Mouse (Mus musculus) MEL-GATA-1-ER (cell line): Measurements from ENCODE around the gene Slc25a17.

Source experiments
- DNase-seq: peaks from one replicate; pipeline ENCODE4 v3.0.0-alpha.2; 2012; ENCODE audit warnings: low read depth; ENCODE audit errors: extremely low read depth

Slc25a17 gene

DNA sequence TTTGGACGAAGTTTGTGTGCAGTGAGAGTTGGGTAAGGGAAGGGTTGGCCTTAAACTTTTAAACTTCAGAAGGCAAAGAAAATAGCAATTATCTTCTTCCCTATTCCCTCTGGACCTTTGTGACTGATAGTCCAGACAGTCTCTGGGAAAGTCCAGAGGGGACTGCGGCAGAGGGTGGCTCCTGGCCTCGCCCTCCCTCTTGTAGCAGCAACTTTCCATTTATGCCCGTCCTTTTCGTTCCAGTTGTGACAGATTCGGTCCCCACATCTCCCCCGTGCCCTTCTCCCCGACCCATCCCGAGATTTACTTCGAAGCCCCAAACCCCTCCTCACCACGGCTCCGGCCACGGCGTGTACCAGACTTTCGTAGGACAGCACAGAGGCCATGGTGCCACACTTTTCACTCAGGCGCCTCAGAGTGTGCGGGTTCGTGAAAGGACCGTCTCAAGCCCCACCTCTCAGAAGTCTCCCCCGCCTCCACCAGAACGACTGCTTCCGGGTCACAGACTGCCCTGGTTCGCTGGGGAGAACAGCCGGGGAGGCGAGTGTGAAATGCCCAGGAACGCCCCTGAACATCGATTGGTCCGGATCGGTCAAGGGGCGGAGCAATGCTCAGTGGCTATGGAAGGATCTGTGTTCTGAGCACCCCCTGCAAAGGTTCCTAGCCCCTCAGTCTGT is at the start of gene Slc25a17:
Slc25a17 (minus strand) TSS at position 468 of the 677 bp plus-strand sequence.
- DNase-seq, result peak; percentile 89

DNA sequence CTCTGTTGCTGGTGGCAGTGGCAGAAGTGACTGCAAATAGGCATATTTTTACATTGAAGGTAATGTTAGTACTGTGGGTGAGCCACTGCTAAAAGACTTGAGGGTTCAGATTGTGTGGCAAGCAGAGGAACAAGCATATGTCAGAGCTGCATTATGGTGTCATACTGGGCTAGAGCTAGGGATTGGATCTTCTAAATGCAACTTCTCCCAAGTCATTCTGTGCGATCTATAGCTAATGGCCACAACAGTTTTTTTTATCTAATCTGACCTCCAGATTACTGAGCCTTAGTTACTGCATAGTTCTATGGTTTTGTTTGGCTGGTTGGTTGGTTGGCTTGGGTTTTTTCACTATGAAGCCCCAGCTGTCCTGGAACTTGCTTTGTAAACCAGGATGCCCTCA is 47.6 kb upstream of the Slc25a17 start, which contains the start of gene Dnajb7:
Dnajb7 (minus strand) TSS at position 101 of the 400 bp plus-strand sequence.
- no peak for DNase-seq

DNA sequence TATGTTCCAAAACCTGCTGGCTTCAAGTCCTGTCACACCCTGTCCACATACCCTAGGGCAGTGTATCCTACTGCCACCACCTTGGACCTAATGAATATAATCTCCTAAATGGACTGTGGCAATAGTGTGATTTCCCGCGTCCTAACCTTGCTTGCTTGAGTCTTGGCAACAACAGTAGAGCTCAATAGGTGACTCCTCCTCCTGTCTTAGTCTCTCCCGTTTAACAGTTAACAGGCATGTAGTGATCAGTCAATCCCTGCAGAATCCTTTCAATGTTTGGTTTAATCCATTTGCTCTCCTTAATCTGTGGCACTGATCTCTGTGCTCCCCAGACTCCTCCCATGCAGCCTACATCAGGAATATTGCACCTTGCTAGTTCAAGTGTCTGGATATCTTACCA is 44.4 kb upstream of the Slc25a17 start:
- DNase-seq, result no peak

DNA sequence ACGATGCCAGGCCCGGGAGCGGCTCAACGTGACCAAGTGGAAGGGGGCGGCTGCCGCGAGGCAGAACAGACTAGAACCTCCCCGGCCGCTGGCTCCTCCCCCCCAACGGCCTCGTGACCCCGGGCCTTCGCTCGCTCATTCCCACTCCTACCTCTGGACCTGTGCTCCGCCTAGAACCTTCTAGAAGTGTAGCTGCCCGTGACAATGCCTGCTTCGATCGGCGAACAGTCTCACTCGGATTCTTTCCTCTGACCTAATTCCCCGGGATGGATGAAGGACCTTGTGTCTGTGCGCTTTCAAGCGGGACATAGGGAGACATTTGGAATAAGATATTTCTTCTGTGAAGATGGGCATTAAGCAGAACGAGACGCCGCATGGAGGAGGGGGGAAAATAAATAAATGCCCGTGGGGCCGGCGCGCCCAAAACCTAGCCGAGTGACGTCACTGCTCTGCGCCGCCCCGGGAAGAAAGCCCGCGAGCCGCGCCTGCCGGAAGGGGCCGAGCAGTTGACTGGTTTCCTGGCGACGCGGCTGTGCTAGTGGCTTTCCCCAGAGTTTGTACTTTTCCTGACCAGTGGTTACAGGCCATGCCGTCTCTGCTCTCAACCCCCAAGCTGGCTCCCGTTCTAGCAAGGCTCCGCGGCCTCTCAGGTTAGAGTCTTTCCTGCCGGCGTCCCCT is 39.2 kb upstream of the Slc25a17 start, which contains the start of the genes St13 and Xpnpep3:
St13 (minus strand) TSS at position 440 of the 678 bp plus-strand sequence.
Xpnpep3 (plus strand) TSS at position 501 of the 678 bp plus-strand sequence.
- DNase-seq, result peak; percentile 93

DNA sequence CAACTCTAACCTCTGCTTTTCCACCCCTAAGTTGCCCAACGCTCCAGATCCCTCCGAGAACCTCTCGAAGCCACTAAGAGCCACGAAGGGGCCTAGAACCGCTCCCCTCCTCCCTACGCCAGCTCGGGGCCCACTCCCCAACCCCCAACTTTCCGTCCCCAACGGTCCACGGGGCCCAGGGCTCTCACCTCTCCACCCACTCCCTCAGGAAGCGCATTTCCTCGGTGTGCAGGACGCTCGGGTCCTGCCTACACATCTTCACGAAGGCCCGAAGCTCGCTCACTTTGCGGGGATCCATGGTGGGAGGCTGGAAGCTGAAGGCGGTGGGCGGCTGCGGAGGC is 38.7 kb upstream of the Slc25a17 start:
- no peak for DNase-seq

DNA sequence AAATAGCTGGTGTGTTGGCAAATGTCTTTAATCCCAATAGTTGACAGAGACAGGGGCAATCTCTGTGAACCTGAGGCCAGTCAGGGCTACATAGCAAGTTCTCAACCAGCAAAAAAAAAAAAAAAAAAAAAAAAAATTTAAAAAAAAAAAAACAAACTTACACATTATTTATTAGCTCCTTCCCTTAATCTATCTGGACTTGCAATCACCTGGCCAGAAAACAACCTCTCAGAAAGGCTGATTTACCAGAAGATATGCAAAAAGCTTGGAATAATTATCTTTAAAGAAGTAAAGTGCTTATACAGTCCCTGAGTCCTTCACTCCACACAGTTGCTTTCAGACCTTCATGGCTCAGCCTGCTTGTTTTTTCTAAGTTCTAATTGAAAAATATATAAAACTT is 37.6 kb upstream of the Slc25a17 start:
- no peak for DNase-seq

DNA sequence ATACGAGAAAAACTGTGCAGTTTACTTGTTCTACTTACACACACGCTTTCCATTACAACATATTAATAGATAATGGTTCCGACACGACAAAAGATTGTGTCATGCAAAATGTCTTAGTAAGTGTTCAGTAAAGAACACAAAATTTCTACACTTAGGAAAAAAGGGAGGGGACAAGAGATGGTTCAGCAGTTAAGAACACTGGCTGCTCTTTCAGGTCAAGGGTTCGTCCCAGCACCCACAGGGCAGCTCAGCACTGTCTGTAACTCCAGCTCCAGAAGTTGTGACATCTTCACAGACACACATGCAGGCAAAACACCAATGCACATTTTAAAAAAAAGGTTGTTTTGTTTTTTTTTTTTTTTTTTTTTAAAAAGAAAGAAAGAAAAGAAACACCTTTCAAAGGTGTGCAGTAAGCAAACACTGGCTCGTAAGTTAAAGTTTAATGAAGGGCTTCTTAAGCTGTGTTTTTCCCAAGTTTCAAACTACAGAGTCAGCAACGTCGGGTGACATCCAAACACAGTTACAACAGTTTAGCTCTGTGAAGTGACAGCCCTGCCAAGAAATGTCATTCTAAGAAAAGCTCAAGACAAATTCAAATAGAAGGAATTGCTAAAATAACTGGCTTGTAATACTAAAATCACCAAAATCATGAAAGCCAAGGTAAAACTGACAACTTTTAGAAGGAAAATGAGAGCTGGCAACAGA is 33.8 kb upstream of the Slc25a17 start:
- DNase-seq, result no peak

DNA sequence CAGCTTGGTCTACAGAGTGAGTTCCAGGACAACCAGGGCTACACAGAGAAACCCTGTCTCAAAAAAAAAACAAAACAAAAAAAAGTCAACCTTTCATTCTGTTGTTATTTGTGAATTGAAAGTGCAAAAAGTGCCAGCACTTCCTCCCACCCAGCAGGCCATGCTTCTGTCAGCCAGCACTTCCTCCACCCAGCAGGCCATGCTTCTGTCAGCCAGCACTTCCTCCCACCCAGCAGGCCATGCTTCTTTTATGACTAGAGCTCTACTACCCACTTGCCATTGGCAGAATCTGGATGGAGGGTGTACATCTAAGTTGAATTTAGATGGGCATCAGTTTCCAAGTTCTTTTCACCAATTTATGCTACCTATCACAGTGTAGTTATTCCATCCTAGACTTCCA is 32.4 kb upstream of the Slc25a17 start:
- peak; percentile 51 for DNase-seq

DNA sequence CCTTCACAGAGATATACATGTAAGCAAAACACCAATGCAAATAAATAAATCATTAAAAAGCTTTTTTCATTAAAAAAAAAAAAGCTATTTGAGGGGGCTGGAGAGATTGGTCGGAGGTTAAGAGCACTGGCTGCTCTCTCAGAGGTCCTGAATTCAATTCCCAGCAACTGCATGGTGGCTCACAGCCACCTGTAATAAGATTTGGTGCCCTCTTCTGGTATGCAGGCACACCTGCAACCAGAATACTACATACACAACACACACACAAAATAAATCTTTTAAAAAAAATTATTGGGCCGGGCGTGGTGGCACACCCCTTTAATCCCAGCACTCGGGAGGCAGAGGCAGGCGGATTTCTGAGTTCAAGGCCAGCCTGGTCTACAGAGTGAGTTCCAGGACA is 25.7 kb upstream of the Slc25a17 start:
- DNase-seq, result peak; percentile 6

DNA sequence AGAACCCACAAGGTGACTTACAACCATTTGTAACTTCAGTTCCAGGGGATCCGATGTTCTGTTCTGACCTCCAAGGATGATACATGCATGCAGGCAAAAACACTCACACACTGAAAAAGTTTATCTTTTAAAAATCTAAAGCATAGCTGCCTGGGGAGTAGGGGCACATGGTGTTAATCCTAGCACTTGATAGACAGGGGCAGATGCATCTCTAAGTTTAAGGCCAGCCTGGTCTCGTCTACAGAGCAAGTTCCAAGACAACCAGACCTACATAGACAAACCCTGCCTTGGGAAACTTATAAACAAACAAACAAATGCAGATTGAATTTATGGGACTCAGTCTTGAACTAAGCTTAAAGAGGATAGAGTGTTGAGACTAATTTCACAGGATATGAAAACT is 18.2 kb upstream of the Slc25a17 start:
- no peak for DNase-seq

DNA sequence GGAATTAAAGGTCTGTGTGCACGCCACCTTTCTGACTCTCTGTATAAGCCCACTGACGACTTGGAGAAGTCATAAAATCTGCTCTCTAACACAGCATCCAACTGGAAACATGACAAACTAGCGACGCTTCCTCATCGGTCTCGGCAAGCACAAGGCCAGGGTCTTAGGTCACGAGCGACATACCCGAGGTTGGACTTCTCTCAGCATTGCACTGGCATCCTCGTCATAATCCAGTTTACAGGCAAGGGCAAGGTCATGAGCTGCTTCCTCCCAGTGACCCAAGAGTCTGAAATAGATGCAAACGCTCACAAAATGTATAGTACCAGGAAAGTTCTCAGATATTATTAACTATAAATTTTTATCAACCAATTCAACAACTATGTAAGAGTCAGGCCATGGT is 14.0 kb upstream of the Slc25a17 start:
- no peak for DNase-seq

DNA sequence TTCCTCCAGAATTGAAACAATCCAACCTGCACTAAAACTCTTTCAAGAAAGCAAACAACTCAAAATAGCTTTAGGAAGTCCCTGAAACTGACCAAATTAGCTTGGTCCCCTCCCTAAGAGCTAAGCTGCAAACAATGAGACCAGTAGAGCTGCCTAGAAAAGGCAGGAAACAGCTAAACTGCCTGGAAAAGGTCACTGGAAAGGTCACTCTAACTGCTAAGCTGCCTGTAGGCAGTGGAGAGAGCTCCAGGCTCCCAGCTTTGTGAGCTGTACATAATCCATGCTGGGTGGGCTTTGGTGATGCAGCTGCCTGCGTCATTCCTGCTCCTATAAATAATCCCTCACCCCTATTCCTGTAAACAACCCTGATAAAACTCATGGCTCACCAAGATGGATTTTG is 9.7 kb upstream of the Slc25a17 start:
- no peak for DNase-seq

DNA sequence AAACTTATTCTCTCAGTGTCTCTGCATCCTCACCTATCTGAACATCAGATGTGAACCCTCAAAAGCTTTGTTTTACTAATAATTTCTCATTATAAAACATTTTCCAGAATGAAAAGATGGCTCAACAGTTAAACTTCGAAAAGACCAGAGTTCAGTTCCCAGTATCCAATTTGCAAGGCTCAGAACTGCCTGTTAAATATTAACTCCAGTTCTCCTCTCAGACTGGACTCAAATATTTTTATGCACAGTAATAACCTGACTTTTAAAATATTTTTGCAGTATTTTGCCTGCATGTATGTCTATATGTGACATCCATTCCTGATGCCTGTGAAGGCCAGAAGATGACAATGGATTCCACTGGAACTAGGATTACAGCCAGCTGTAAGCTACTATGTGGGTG is 8.0 kb upstream of the Slc25a17 start:
- no peak for DNase-seq

DNA sequence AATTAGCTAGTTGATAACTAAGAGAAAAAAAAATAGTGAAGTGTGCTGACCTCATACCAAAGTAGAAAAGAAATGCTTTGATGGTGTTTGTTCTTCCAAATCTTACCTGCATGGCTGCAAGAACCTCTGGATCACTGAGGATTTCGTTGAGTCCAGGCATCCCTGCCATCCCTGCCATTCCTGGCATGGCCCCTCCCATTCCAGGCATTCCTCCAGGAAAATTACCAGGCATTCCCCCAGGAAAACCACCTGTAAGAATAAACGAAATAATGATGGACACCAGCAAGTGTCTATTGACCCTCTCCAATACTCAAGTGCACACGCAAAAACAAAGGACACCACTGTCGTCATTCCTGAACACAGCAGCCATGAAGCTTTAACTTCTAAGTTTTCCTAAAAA is 5.6 kb upstream of the Slc25a17 start:
- no peak for DNase-seq

DNA sequence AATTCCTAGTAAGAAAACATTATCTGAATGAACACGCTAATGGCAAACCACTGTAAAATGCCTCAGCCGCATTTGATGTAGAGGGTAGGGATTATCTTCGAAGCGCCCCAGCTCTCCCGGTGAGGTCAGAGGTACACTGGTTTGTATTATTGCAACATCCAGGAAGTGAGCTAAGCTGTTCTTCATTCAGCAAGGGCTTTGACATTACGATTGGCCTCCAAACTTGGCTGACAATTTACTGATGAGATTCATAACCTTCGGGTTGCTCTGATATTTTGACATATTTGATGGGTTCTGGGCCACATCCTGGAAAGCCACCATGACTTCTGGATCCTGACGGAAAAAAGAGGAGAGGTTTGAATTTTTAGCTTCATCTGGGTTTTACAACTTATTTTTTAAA is 4.6 kb upstream of the Slc25a17 start:
- DNase-seq, result no peak

DNA sequence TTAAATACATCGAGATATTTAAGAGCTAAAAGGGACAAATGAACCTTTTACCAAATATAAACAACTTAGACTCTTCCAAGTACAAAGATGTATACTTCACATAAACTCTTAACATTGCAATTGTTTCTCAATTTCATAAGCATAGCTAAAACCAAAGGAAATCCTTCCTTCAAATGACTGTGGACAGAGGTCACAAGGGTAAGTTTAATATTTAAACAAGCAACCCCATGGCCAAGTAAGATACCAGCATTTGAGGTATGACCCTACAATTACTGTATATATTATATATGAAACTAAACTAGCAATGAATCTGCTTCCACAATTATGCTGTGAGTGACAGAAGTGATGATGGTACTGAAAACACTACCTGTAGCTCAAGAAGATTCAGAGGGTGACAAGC is 3.7 kb upstream of the Slc25a17 start:
- DNase-seq, result no peak

DNA sequence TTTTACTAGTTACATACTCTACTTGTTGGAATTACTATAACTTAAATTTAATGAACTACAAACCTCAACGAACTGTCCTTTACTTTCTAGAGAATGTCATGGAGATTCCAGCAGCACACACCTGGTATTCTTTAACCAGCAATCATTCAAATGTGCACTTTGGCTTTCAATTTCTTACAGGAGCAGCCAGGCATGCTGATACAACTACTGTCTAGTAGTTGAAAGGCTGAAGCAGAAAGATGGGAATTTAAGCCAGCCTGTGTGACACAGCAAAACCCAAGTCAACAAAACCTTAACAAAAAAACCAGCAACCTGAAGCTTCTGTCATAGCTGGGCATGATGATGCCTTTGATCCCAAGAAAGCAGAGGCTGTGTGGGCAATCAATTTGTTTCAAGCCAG is 1.9 kb upstream of the Slc25a17 start:
- no peak for DNase-seq

DNA sequence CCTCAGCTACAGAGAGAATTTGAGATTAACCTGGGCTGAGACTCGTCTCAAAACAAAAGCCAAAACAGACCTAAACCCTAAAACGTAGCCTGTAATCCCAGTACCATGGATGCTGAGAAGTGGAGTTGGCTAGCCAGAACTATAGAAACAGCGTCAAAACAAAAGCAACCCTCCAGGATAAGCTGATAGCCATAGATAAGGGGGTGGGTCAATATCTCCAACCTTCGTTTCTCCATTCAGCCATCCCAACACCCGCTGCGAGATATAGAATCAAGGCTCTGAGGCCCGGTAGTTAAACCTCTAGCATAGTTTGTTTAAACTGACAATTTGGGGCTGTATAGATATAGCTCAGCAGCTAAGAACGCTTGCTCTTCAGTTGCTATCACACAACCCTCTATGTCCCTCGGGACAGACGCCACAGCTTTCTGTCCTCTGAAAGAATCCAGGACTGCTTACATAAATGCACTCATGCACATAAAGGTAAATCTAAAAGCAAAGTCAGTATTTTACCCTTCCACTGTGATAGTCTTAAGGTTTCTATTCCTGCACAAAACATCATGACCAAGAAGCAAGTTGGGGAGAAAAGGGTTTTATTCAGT is 904 bp upstream of the Slc25a17 start:
- peak; percentile 9 for DNase-seq

DNA sequence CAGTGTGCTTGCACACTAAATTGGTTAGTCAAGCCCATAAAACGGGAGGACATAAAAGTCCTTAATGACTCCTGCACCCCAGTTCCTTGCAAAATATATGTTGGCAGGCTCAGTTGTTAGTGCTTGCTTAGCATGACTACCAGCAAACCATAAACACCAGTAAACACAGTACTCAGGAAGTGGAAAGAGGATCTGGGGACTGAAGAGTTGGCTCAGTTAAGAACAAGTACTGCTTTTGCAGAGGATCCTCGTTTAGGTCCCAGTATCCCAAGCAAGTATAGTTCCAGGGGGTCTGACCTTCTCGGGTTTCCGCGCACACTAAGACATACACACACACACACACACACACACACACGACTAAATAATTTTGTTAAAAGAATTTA is 401 bp upstream of the Slc25a17 start:
- DNase-seq, result peak; percentile 73

DNA sequence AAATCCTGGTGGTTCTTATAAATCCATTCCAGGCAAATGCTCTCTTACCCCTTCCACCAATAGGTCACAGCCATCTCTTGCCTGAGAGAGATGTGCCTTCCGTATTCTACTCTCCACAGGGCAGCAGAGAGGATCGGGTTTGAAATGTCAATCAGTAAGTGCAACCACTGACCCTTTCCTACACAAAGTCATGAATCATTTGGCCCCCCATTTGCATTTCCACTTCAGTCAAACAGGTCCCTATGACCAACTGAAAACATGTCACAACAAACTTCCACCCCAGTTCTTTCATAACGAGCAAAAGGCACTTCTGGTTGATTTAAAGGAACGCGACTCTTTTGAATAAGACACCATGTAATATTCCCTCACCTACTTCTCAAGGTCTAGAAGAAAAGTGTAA is 1.2 kb downstream of the Slc25a17 start:
- no peak for DNase-seq

DNA sequence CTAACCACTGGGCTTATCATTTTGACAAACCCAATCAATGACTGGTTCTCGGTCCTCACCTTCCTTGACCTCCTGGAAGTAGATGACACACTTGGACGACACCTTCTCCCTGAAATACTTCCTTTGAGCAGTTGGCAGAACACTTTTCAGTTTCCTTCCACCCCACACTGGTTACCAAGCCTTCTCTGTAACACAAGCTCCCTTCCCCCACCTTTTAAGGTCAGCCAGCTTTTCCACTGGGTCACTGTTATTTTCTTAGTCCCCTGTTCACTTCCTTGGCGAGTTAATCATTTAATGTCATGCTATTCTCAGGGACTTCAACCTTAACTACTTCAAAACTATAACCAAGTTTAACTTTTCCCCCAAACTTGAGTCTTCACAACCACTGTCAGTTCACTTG is 1.7 kb downstream of the Slc25a17 start:
- DNase-seq, result no peak

DNA sequence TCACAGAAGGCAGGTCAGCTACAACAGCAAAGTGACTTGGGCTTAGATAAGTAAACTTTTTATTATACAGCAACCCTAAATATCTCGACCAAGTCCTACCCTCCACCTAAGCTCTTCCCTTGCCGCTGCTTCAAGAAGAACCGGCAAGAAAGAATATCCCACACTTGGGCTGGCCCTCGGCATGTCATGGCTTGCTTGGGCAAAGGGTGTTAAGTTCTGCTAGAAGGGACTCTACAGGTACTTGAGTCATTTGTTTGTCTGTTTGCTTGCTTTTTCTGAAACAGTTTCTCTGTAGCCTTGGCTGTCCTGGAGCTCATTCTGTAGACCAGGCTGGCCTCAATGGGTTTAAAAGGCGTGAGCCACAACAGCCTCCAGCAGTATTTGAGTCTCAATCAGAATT is 3.7 kb downstream of the Slc25a17 start:
- no peak for DNase-seq
